Mouse (Mus musculus) cerebellum, postnatal 4 days (tissue): ENCODE measurements around the gene Spock1.
A peak's percentile ranks its signal among the peaks of the same experiment; 100 is the strongest.

ENCODE experiments used
- DNase-seq, 2 experiments: peaks; one replicate each; pipeline ENCODE4 v3.0.0; 2022; ENCODE audit warnings: low spot score in 2 of 2, mixed read lengths in 1 of 2

Spock1 gene

DNA sequence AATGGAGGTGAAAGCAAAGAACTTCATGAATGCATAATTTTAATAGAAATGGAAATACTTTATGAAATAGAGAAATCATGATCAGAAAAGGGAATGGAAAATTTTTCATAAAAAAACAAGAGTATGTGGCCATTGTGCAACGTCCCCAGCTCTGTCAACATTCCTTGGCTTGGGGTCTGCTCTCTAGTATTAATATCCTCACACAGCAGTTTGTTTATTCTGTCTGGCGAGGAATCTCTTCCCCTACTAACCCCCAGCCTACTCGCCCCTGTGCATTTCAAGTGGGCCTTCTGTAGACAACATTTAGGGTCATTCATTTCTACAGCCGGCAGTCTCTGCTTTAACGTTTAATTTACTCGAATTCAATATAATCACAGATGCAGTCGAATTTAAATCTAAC is 181.5 kb downstream of the Spock1 start:
- DNase-seq: no peak

DNA sequence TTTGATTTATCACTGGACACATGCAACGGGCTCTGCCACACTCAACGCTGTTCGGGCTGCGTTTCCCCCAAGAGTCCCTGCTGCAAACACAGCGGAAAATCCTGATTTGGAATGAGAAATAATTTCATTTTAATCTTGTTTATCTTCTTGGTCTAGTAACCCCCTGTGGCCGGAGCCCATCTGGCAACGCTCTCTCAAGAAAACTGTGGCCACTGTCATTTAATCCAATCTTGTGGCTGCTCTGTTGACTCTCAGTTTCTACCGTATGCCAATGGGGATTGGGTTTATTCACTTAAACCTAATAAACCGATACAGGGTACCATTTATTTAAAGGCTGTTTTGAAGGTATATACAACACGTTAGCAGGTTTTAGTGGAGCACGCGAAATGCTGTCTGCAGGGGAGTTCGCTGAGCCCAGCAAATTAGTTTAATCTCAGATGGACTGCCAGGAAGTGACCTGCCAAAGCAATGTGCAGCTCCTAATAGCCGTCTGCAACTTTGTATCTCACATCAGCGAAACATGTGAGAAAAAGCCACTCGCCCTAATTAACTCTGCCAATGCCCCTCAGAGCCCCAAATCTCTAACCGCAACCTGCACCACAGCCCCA is 185.7 kb downstream of the Spock1 start:
- DNase-seq: no peak

DNA sequence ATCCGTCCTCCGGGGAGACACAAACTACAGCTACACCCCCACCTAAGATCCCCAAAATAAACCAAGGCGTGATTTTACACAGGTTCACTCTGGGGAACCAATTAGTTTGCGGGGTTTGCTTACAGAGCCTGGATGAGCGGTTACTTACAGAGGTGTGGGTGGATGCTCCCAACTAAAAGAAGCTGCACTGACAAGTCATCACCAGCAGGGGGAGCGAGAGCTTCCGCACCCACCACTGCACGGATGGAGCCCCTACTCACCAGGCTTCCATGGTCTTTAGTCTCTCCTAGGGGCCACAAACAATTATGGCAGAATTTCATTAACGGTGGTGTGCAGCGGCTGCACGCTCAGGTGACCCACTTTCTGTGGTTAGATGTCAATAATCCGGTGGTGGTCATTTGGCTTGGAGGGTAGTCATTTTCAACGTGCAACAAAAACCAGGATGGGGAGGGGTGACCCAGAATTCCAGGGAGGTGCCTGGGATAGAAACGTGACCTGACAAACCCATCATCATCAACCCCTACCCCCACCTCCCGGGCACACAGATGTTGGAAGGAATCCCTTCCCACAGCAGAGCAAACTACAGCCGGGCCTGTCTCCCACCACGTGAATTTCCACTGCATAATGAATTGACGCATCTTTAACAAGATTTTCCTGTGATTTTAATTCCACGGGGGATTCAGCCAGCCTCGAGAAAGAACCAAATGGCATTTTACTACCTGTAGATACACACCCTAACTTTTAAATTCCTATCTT is 186.4 kb downstream of the Spock1 start:
- DNase-seq: peak in 1 of 2 experiments; percentile 48

DNA sequence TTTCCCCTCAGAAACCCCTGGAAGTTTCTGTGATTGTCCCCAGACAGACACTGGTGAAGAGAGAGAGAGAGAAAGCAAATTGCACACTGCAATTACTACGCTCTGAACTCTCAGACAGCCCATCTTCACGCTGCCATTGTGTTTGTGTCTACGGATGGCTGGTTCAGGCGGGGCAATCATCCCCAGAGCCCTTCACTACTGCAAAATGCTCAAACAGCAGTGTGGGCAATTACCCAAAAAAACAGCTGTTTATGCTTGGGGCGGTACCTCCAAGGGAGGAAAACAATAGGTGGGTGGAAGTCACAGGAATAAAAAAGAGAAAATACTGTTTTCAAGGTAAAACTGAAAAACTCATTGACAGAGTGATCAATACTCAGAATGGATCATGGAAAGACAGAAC is 190.0 kb downstream of the Spock1 start:
- no peak for DNase-seq

DNA sequence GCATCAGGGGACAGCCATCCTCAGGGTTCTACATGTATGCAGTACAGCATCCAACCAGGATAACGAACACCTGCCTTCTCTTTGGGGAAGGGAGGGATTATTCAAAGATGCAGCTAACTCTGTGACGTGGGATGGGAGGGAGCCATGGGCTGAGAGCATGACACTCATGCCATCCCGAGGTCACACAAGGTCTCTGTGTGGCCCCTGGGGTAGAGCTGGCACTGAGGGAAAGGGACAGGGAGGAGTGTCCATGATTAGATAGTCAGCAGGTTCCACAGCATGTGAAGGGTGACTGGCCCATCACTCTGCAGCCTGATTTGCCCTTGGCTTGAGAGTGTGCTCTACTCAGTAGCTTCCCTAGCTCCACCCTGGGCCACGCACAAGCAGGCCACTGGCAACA is 195.2 kb downstream of the Spock1 start:
- DNase-seq: no peak

DNA sequence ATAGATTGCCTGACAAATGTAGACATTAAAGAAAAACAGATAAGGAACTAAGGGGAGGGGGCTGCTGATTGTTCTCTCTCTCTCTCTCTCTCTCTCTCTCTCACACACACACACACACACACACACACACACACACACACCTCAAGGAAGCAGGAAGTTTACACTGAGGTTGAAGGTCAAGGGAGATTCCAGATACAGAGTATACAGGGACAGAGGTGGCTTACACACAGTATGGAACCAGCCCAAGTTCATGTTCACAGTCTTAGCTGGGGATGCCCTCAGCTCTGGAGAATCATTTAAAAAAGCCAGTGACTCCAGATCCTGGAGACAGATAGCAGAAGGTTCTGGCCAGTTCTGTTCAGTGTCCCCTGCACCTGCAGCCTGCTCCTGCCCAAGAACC is 199.7 kb downstream of the Spock1 start:
- no peak for DNase-seq

DNA sequence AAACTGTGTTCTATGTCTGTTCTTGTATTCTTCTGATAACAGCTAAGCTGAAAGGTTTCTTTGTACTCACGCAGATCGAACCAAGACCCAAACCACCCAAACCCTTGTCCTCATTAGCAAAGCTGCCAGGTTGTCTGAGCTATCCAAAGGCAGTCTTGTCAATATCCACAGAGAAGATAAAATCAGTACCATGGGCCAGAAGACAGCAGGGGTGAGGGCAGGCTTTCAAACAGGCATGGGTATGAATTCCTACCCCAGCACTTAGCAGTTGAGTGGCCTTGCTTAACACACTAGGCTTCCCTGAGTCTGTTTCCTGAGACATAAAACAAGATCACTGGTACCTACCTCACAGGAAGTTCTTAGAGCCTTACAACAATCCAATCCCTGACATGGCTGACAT is 205.2 kb downstream of the Spock1 start:
- no peak for DNase-seq

DNA sequence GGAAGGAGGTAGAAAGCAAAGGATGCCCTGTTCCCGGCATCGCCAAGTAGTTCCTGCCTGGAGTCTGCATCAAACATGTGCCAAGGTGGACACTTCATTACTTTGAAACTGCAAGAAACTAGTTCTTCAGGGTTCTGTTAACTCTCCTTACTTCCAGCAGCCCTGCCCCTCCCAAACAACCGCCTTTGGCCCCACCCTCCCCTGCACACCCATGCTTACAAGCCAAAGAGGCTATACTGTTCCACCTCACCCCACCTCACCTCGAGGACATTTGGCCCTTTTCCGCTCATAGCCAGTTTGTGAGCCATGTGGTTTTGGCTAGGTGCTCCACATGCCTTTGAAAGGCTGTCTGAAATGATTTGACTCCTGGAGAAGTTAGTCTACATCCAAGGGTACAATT is 211.4 kb downstream of the Spock1 start:
- no peak for DNase-seq

DNA sequence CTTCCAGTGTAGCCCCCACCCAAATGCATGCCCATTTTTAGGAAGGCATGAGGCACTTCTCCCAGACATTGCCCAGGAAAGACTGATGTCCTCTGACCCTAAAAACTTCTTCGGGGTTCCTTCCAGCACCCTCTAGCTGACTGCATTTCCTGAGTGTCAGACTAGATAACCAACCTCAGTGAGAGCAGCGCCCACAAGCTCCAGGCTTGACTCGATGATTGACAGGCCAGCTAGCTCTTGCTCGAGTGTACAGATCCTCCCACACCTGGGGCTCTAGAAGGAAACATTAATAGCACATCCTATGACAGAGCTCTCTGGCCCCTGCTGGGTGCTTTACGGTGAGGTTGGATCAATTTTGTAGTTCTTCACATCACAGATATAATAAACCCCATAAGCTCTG is 219.2 kb downstream of the Spock1 start:
- DNase-seq: no peak

DNA sequence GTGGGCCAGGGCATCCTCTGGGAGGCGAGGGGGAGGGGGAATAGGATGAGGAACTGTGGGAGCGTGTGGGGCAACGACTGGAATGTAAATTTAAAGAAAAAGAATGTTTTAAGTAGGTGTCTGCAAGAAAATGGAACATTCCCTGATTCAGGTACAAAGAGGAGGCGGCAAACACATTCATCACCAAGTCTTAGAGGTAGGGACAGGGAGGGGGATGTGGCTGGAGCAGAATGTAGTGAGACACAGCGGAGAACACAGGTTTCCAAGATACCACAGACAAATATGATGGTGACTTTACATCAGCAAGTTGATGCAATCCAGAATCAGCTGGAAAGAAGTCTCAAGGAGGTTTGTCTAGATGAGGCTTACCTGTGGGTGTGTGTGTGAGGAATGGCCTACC is 221.7 kb downstream of the Spock1 start:
- no peak for DNase-seq

DNA sequence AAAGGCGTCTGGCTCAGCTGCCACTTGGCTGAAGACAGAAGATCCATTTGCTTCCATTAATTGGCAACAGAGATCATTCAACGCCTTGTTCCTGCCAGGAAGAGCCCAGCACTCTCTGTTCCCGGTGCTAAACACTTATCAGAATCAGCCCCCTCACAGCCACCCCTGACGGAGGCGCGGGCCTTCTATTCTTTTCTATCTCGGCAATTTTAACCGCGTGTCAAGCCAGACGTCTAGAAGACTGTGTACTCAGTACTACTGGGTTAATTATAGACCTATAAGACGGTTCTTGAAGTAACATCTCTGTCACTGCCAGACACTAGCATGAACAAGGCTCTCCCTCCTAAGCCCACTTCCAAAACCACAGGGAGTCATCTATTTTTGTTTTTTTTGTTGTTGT is 222.9 kb downstream of the Spock1 start:
- no peak for DNase-seq

DNA sequence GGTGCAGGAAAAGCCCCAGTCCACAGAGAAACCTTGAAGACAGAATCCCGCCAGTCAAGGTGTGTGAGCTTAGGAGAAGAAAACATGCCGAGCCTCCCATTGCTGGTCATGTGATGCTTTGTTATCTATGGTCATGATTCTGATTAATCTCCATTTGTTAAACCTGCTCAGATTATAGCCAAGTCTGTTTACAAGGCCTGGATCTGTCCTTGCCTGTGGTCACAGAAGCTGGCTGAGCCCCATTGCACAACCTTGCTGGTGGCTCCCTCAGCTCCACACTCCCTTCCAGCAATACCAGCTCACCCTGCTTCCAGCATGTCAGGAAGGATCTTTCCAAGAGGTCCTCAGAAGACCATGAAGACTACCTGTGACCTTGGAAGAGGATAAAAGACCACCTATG is 228.5 kb downstream of the Spock1 start:
- DNase-seq: no peak

DNA sequence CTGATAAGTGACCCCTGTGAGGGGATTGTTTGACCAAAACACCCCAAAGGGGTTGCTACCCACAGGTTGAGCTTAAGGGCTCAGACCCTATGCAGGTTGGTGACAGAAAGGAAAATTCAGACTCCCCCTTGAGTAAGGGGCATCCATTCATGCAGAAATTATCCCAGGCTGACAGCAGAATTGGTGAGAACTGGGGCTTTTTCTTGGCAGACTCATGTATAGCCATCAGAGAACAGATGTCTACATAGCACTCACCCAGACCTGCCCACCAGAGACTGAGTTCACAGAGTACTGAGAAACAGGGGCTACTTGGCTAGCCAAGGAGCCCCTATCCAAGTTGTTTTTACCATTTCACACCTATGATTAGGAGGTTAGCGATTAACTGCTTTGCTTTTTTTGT is 231.3 kb downstream of the Spock1 start:
- no peak for DNase-seq

DNA sequence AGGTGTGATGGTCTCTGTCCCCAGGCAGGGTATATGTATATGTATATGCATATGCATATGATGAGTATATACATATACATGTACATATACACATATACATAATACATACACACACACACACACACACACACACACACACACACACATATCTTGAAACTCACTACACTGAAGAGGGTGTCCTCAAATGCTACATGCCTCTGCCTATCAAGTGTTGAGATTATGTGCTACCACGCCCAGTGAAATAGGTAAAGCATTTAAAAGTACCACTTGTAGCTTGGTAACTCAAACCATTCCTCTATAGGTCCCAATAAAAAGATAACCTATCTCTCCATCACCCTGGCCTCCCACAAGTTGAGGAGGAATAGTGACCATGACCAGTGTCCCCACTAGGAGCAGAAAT is 234.7 kb downstream of the Spock1 start:
- DNase-seq: no peak

DNA sequence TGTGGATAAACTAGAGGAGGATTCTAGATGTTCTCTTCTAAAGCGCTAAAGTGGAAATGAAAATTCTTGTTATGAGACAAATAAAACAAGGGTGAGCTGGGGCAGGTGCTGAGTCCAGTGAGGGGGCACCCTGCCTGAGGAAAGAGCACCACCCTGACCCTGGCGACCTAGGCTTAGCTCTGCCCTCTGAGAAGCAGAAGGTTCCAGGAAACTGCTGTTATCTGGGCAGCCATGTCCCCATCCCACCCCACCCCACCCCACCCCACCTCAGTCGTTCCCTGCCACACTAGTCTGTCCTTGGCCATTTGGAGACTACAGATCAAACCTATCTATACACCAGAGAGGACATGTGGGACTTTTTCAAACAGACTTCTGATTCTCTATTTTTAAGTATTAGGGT is 235.4 kb downstream of the Spock1 start:
- DNase-seq: no peak

DNA sequence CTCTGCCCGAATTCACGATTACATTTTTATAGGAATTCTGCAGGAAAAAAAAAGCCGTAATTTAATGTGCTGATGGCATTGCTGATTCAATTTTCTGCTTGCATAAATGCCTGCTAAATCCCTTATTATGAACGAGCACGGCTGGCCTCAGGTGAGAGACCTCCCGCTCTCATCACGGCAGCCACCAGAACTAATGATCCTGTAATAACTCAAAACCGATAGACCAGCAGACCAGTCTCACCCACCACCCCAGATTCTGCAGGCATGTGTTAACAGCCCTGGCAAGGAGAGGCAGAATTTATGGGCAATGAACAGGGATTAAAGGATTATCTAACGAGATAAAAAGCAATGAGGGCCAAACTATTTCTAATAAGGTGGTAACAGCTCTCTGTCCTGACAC is 236.2 kb downstream of the Spock1 start:
- DNase-seq: no peak

DNA sequence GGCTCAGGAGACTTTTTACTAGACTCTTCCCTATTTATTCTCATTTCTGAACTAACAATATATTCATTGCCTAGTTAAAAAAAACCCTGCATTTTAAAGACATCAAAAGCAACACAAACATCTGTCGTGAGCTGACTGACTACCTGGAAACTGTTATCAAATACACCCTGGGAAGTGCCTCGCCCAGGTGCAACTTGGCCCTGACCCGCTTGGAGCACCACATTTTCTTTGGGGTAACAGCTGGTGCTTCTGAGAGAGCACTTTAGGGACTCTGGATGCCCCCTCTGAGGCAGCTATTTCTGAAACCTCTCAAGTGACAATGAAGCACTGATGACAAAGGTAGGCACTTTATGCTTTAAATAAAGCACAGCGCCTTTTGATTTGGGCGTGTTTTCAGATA is 236.8 kb downstream of the Spock1 start:
- no peak for DNase-seq

DNA sequence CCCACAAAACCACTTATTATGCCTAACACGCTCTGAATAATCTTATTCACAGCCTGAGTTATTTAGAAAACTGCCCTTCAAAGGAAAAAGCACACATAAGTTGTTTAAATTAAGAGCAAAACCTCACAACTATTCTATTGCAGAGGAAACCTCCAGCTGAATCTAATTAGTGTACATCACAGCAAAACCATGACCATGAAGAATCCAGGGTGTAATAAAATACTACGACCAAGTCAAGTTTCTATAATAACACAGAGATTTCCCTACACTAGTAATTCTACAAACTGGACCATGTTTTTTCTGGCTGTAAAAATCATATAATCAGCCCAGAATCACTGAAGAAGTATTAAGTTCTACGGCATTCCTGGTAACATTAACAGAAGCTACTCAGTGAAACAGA is 240.5 kb downstream of the Spock1 start:
- DNase-seq: no peak

DNA sequence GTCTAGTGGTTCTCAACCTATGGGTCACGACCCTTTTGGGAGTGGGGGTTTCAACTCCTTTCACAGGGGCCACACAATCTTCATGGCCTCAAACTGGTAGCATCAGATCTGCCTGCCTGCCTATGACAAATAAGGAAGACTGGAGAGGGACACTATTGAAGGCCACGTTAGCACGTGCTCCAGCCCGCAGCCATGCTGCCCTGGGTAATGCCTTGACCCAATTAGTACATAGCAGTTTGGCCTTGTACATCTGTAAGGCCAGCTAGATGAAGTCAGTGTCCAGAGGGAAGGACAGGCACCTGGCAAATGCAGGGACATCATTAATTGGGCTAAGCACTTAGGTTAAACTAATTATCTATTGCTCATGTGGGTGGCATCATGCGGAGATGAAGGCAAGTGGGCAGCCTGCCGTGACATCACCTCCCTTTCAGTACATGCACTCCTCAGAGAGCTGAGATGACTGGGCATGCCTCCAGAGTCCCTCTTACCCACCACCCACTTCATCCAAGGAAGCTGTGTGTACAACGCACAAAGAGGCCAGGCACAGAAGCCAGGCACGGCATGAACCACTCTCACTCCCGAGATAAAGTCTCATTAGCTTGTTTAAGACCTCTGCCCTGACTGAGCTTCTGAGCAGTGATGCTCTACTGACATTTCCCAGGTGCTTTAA is 241.8 kb downstream of the Spock1 start:
- DNase-seq: no peak

DNA sequence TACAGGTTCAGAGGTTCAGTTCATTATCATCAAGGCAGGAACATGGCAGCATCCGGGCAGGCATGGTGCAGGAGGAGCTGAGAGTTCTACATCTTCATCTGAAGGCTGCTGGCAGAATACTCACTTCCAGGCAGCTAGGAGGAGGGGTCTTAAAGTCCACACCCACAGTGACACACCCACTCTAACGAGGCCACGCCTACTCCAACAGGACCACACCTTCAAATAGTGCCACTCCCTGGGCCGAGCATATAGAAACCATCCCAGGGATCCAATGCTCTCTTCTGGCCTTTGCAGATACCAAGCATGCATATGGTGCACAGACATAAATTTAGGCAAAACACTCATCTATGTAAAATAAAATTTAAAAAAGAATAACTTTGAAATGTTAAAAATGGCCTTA is 245.6 kb downstream of the Spock1 start:
- DNase-seq: no peak

DNA sequence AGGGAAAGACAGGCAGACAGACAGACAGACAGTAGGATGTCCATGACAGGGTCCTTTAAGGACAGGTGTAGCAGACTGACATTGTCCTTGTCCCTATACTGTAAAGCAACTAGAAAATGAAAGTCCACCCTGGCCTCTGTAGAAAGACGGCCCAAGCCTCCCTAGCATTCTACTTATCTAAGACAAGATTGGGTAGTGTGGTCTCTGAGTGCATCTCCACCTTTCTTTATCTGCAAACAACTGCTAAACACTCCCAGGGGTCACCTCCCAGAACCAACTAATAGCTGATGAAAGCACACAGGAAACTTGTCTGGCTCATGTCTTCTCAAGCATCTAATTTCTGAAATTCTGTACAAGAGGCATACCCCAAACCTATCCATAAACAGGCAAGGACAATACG is 247.6 kb downstream of the Spock1 start:
- no peak for DNase-seq

DNA sequence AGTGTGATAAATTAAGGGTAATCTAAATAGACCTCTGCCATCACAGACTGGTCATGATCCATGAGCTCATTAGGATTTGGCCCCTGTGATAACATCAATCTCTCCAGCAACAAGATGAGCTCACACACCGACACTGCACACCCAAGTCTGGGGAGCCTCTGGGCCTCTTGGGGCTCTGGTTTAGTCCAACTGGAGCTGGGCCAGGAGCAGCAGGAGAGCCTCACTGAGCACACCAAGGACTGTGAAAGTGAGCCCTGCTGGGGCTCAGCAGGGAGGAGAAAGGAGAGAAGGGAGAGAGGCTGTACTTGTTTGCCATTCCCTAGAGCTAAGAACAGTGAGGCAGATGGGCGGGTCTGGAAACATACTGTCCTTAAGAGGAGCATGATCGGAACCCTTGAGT is 248.3 kb downstream of the Spock1 start:
- DNase-seq: no peak

DNA sequence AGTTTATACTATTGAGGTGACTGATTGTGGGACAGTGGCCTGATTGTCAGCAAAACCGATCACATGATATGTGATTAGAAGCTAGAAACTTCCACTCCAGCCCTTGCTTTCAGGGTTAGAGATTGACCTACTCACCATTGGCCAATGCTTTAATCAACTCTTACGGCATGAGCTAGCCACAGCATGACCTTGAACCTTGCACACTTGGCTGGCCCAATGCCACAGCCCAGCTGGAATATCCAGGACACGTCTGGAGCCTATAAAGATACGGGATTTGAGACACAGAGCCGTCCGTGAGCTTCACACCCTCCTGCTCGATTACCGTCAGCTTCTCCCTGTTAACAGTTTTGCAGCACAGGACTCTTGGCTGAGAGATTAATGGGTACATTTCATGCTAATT is 251.5 kb downstream of the Spock1 start:
- DNase-seq: no peak
